Mouse (Mus musculus) embryonic facial prominence, embryonic 13.5 days (tissue): Measurements from ENCODE around the gene Nmur2. TPM values are rescaled to one million over a fixed set of nuclear protein-coding genes. Genes with fewer than 3 reads are reported as not detected.
A peak's percentile ranks its signal among the peaks of the same experiment; 100 is the strongest.

Source experiments
- ATAC-seq: fragments of 200-750 bp; cut with Nextera tagmentation; 2 replicates; pipeline ENCODE4 v1.8.0; 2017; ENCODE audit warnings: low read depth; ENCODE audit not compliant: insufficient number of reproducible peaks, insufficient read depth, low FRiP score, low TSS enrichment
- H3K27ac ChIP-seq: fragments of 300-500 bp; sonication (generic); 2 replicates; pipeline ENCODE4 v1.5.1; 2015; ENCODE audit warnings: moderate library complexity, mild to moderate bottlenecking, inconsistent platforms
- H3K27me3 ChIP-seq: fragments of 300-500 bp; sonication (generic); 2 replicates; pipeline ENCODE4 v1.6.1; 2015; ENCODE audit warnings: mild to moderate bottlenecking, inconsistent platforms
- H3K36me3 ChIP-seq: fragments of 300-500 bp; sonication (generic); 2 replicates; pipeline ENCODE4 v1.6.1; 2015; ENCODE audit warnings: mild to moderate bottlenecking, inconsistent platforms
- H3K4me1 ChIP-seq: fragments of 300-500 bp; sonication (generic); 2 replicates; pipeline ENCODE4 v1.6.1; 2015; ENCODE audit warnings: inconsistent platforms
- H3K4me2 ChIP-seq: fragments of 300-500 bp; sonication (generic); 2 replicates; pipeline ENCODE4 v1.6.1; 2015; ENCODE audit warnings: moderate library complexity, mild to moderate bottlenecking, inconsistent platforms
- H3K4me3 ChIP-seq: fragments of 300-500 bp; sonication (generic); 2 replicates; pipeline ENCODE4 v1.5.1; 2015; ENCODE audit warnings: mild to moderate bottlenecking, inconsistent platforms
- H3K9ac ChIP-seq: fragments of 300-500 bp; sonication (generic); 2 replicates; pipeline ENCODE4 v1.6.1; 2015; ENCODE audit warnings: mild to moderate bottlenecking, inconsistent platforms
- H3K9me3 ChIP-seq: fragments of 300-500 bp; sonication (generic); 2 replicates; pipeline ENCODE4 v1.6.1; 2016; ENCODE audit warnings: inconsistent platforms
- whole genome bisulfite sequencing: fragments of 180-500 bp; shearing (Covaris S2); methylation state at CpG from one replicate; pipeline ENCODE4 v1.1.7; 2015; ENCODE audit warnings: mixed read lengths; 5-methylcytosine and 5-hydroxymethylcytosine counted together
- polyA plus RNA-seq: library from polyadenylated mRNA; unstranded; fragments of >200 nt; fragmentation: Nextera tagmentation; extraction: Ambion mirVana; gene quantifications from 2 replicates; pipeline ENCODE4 v1.2.1, GENCODE M21; 2015

The Nmur2 gene
- 0.21 and 0.31 TPM in 2 replicates for polyA plus RNA-seq

DNA sequence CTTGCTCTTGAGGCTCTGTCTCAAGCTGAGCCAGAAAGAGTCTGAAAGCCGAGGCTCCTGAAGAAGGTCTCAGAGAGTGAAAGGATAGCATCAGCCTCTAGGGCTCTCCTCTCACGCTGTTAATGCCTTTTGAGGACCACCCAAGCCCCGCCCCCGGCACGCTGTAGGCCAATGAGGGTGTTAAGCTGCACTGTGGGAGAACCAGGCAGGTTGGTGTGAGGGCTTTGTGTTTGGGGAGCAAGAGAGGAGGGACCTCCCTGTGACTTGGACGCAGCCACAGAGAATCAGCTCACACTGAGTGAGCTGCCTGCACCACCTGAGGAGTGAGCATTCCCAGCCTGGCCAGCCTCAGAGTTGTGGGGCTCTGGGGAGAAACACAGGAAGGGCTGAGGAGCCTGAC lies at the start of gene Nmur2:
Nmur2 (minus strand) TSS at position 94 of the 400 bp plus-strand sequence.
- no peaks in the 10 kb centered on the region for H3K4me1 ChIP-seq
- H3K9me3 ChIP-seq: no peaks in the 10 kb centered on the region
- WGBS: 4% methylated on average over 6 of the region's 6 CpGs
- no peak within 1 kb of the TSS for H3K27ac ChIP-seq
- no peak within 1 kb of the TSS for H3K9ac ChIP-seq
- H3K27me3 ChIP-seq: no peaks in the 10 kb centered on the region
- H3K4me2 ChIP-seq: peak within 1 kb of the TSS; percentile 11; the same call in 1 of the 2 replicates
- no peaks in the 10 kb centered on the region for H3K36me3 ChIP-seq
- no peak within 1 kb of the TSS for H3K4me3 ChIP-seq
- ATAC-seq: no peak

DNA sequence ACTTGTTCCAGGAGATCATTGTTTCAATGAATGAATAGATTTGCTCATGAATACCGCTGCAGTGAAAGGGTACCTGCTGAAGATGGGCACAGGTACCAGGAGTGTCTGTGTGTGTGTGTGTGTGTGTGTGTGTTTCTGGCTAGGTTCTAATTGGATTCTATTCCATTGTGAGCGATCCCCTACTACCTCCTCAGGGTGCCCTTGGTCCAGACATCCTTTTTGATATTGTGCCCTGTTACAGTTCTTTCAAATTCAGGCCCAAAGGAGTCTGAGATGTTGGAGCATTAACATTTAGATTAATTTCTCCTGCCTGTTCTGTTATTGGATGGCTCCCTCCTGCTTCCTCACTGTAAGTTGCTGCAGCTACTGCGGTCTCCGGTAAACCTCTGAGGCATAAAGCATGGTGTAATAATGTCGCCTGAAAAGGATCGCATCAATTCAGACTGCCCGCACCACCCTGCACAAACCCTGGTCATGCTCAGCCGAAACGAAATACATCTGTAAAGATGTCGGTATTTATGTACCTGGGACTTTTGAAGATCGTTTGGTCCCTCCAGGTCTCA lies 48.4 kb upstream of the Nmur2 start:
- Histone ChIP-seq H3K4me1 (peaks cover 10% of the 10 kb centered on the region; the same call in 1 of the 2 replicates), H3K36me3 (no peaks in the 10 kb centered on the region), H3K27me3 (0 out of 2 replicates have a peak, but pooled peaks cover 3% of the 10 kb centered on the region), H3K9me3 (no peaks in the 10 kb centered on the region), H3K4me2 (no peak overlapping the region), H3K27ac (no peak overlapping the region), H3K4me3 (no peak overlapping the region), H3K9ac (no peak overlapping the region)
- ATAC-seq: no peak
- WGBS: 71% methylated on average over 11 of the region's 11 CpGs

DNA sequence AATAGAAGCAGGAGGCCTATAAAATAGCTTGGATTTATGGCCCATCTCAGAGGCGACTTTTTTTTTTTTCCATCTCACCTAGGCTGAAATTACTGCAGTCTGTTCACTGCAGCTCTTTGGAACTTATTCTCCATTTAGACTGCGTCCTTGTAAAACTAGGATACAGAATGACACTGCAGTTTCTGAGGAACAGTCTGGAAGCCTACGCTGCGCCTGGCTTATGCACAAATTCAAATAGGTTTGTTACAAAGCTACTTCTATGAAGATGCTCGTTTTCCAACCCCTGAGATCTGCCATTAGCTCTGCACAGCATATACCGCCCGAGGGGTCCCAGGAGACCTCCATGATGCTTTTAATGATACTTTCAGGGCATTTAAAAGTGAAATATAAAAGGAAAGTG lies 31.3 kb upstream of the Nmur2 start:
- H3K9me3 ChIP-seq: no peaks in the 10 kb centered on the region

DNA sequence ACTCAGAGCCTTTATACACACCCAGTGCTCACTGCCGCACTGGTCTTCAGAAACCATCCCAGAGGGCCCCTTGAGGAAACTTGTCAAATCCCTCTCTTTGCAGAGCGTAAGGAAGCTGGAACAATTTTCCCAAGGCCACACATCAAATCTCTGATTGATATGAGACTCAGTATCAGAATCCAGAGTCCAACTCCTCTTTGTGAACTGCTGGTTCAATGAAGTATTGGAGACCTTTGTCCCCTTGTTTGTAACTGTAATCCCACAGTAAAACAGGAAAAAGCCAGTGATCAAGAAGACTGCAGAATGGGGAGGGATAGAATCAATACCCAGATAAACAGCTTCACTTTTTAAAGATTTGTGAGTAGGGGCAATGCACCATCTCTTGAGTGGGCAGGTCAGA lies 28.8 kb upstream of the Nmur2 start:
- H3K27me3 ChIP-seq: no peaks in the 10 kb centered on the region
- no peak overlapping the region for H3K27ac ChIP-seq
- no peak overlapping the region for H3K9ac ChIP-seq
- no peaks in the 10 kb centered on the region for H3K9me3 ChIP-seq
- no peak overlapping the region for H3K4me3 ChIP-seq
- 85% methylated on average over 2 of the region's 2 CpGs for WGBS
- no peaks in the 10 kb centered on the region for H3K36me3 ChIP-seq
- ATAC-seq: no peak
- H3K4me1 ChIP-seq: no peaks in the 10 kb centered on the region
- no peak overlapping the region for H3K4me2 ChIP-seq

More for the DNA sequence above, 31.3 kb upstream of the Nmur2 start:
- Histone ChIP-seq H3K36me3 (no peaks in the 10 kb centered on the region), H3K4me3 (no peak overlapping the region), H3K27ac (no peak overlapping the region), H3K4me1 (no peaks in the 10 kb centered on the region), H3K4me2 (no peak overlapping the region), H3K27me3 (no peaks in the 10 kb centered on the region), H3K9ac (no peak overlapping the region)
- 80% methylated on average over 7 of the region's 7 CpGs for WGBS
- no peak for ATAC-seq

DNA sequence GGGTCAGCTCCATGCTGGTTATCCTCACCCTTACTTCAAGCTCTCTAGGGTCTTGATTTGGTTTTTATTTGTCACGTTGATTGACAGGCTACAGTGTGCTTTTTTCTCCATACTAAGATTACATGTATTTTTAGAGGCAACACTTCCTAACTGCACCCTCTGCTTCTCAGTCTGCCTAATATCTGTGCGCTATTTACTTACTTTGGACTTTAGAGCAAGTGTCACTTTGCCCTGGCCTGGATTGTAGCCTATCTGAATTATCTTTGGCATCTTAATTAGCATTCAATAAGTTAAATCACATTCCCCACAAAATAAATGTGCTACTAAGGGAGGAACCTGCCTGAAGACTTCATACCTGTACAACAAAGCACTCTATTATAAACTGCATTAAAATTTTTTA lies 24.3 kb upstream of the Nmur2 start:
- H3K36me3 ChIP-seq: no peaks in the 10 kb centered on the region
- WGBS: 87% methylated on average over 2 of the region's 2 CpGs
- ATAC-seq: no peak
- no peak overlapping the region for H3K9ac ChIP-seq
- no peak overlapping the region for H3K4me3 ChIP-seq
- no peaks in the 10 kb centered on the region for H3K4me1 ChIP-seq
- no peak overlapping the region for H3K4me2 ChIP-seq
- no peaks in the 10 kb centered on the region for H3K27me3 ChIP-seq
- no peaks in the 10 kb centered on the region for H3K9me3 ChIP-seq
- no peak overlapping the region for H3K27ac ChIP-seq

DNA sequence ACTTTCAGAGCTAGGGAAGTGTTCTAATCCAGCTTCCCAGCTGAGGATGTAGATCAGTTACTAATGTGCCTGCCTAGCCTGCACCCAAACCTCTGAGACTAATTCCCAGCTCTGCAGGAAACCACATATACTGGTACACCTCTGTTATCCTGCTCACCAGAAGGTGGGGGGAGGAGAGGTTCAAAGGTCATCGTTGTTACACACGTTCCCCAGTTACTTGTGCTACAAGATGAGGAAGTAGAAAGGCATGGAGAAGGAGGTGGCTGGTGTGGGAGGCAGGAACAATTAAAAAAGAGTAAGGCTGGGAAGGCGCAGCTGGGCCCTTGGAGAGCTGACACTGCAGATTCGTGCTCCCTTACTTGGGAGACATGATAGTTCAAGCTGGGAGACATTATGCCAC lies 23.8 kb upstream of the Nmur2 start:
- Histone ChIP-seq H3K4me3 (no peak overlapping the region), H3K36me3 (no peaks in the 10 kb centered on the region), H3K27me3 (no peaks in the 10 kb centered on the region), H3K27ac (no peak overlapping the region), H3K4me1 (no peaks in the 10 kb centered on the region), H3K4me2 (no peak overlapping the region), H3K9me3 (no peaks in the 10 kb centered on the region), H3K9ac (no peak overlapping the region)
- WGBS: 30% methylated on average over 4 of the region's 4 CpGs
- no peak for ATAC-seq

DNA sequence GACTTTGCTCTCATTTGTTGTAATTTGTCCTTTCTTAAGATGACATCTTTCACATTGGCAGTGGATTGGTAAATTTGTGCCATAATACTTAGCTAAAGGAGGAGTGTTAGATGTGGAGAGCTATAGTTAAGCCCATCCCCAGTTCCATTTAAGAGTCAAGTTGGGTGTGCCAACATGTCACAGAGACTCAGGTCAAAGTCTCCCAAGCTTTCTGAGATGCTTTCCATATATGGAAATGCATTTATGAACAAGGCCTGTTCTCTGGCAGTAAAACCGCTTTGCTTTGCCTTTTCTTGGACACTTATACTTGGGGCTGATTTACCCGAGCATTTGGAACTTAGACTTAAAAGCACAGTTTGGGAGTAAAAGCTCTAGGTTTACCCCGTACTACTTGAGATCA lies 18.4 kb upstream of the Nmur2 start:
- Histone ChIP-seq H3K27me3 (no peaks in the 10 kb centered on the region), H3K4me2 (no peak overlapping the region), H3K4me3 (no peak overlapping the region), H3K4me1 (no peaks in the 10 kb centered on the region), H3K36me3 (no peaks in the 10 kb centered on the region), H3K9ac (no peak overlapping the region), H3K27ac (no peak overlapping the region), H3K9me3 (no peaks in the 10 kb centered on the region)
- no peak for ATAC-seq
- WGBS: 46% methylated on average over 3 of the region's 3 CpGs

DNA sequence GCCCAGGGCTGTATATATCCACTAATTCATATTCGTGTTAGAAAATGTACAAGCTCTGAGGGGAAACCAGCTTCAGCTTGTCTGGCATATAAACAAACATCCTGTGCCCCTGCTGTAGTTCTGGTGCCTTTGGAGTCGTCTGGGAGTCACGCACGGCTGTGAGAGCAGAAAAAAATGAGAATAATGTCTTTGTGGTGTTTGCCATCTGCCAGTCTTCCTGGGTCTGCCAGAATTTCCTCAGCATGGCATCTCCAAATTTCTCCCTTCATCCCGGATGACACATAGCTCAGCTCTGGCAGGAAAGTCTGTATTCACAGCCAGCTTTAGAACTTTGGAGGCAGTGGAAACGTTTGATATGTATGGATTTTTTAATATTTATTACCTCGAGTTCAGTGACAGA lies 13.6 kb upstream of the Nmur2 start:
- Histone ChIP-seq H3K4me1 (no peaks in the 10 kb centered on the region), H3K9ac (no peak overlapping the region), H3K4me2 (no peak overlapping the region), H3K36me3 (no peaks in the 10 kb centered on the region), H3K4me3 (no peak overlapping the region), H3K27ac (no peak overlapping the region), H3K27me3 (no peaks in the 10 kb centered on the region), H3K9me3 (no peaks in the 10 kb centered on the region)
- no peak for ATAC-seq
- 70% methylated on average over 7 of the region's 7 CpGs for WGBS

DNA sequence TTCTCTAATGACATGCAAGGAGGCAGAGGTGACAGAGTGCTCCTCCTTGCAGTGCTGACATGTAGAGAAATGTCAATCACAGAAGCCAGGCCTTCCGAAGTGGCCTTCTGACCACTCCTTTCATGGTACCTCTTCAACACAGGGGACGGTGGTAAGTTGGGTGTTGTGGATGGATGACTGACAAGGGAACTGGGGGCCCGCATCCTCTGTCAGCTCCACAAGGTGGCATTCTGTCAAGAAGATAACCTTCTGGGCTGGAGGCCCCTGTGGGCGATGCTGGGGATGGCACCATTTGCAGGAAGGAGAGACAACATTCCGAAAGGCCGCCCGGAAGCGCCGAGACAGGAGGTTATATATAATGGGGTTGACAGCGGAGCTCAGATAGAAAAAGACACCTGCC lies 14.0 kb downstream of the Nmur2 start:
- no peaks in the 10 kb centered on the region for H3K9me3 ChIP-seq
- H3K4me2 ChIP-seq: no peak overlapping the region
- no peaks in the 10 kb centered on the region for H3K4me1 ChIP-seq
- no peak overlapping the region for H3K9ac ChIP-seq
- H3K36me3 ChIP-seq: no peaks in the 10 kb centered on the region
- ATAC-seq: no peak
- H3K27me3 ChIP-seq: no peaks in the 10 kb centered on the region
- no peak overlapping the region for H3K4me3 ChIP-seq
- H3K27ac ChIP-seq: no peak overlapping the region
- 87% methylated on average over 10 of the region's 10 CpGs for WGBS

DNA sequence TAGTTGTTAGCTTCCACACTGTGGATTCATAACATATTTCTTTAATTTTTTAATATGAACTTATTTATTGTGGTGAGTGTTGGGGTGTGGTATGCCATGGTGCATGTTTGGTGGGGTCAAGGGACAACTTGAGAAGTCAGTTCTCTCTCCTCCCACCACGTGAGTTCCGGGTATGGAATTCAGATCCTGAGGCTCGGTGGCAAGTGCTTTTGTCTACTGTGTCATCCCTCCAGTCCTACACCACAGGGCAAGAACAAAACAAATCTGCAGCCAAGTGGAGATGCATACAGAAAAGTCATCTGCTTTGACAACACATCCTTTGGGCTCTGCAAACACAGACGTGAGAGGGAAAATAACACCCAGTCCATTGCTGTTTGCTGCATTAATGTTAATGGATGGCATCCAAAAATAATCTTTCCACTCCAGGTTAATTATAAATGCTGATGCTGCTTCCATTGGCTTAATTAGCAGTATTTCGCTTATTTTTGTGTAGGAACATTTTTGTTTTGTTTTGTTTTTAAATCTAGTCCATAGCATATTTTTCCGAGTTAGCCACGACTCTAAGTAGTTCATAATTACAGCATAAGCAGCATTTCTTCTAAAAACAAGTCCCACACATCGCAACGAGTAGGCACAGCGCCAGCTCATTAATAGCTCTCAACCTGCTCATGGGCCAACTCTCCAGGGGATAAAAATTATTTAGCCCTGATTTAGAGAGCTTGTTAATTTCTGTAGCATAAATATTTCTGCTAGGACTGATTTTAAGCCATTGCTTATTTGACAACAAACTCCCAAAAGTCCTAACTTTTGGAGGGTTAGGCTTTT lies 14.9 kb downstream of the Nmur2 start:
- no peak overlapping the region for H3K4me2 ChIP-seq
- ATAC-seq: no peak
- H3K9ac ChIP-seq: no peak overlapping the region
- H3K27me3 ChIP-seq: no peaks in the 10 kb centered on the region
- H3K4me1 ChIP-seq: no peaks in the 10 kb centered on the region
- no peaks in the 10 kb centered on the region for H3K36me3 ChIP-seq
- H3K27ac ChIP-seq: no peak overlapping the region
- WGBS: 74% methylated on average over 10 of the region's 10 CpGs
- no peak overlapping the region for H3K4me3 ChIP-seq
- H3K9me3 ChIP-seq: no peaks in the 10 kb centered on the region

DNA sequence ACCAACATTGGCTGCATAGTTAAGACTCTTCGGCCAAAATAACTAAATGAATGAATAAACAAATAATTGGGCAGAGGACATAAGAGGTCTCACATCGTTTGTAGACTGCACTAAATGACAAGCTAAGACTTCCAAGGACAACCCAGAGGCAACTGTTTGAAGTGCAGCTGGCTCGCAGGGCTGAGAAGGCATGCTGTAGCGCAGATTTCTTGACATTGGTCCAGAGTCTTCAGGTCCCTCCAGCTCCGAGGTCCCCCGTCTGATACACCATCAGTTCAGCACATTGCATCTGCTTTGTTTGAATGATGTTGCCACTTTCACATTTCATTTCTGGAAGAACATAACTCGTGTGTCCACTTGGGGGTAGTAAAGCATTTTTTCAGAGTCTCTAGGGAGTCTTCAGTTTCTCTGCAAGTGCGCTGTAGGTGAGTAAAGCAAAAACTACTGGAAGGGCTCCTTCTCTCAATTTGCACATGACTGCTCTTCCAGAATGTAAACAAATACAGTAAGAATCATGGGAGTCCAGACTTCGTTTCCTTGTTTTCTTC lies 27.2 kb downstream of the Nmur2 start:
- no peaks in the 10 kb centered on the region for H3K36me3 ChIP-seq
- no peak overlapping the region for H3K4me2 ChIP-seq
- no peak overlapping the region for H3K4me3 ChIP-seq
- no peaks in the 10 kb centered on the region for H3K4me1 ChIP-seq
- no peaks in the 10 kb centered on the region for H3K9me3 ChIP-seq
- whole genome bisulfite sequencing: 49% methylated on average over 9 of the region's 9 CpGs
- ATAC-seq: no peak
- H3K27me3 ChIP-seq: no peaks in the 10 kb centered on the region
- H3K9ac ChIP-seq: no peak overlapping the region
- H3K27ac ChIP-seq: no peak overlapping the region

DNA sequence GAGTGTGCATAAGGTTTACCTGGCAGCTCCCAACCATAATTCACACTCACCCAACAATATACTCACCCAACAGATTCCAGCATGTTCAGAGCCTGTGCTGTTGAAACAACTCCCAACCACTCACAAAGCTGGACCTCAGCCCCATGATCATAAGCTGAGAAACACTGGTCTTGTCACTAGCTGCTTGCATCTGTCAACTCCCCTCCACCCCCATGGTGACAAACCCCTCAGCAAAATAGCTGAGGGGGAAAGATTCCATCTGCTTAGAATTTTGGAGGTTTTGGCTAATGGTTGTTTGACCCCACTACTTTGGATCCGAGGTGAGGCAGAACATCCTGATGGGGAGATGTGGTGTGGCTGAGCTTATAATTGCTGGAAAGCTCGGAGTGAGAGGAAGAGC lies 28.4 kb downstream of the Nmur2 start:
- no peaks in the 10 kb centered on the region for H3K9me3 ChIP-seq
- no peak for ATAC-seq
- H3K4me3 ChIP-seq: no peak overlapping the region
- 53% methylated on average over 2 of the region's 2 CpGs for WGBS
- H3K36me3 ChIP-seq: no peaks in the 10 kb centered on the region
- no peaks in the 10 kb centered on the region for H3K27me3 ChIP-seq
- no peak overlapping the region for H3K4me2 ChIP-seq
- no peak overlapping the region for H3K27ac ChIP-seq
- H3K9ac ChIP-seq: no peak overlapping the region
- H3K4me1 ChIP-seq: no peaks in the 10 kb centered on the region
